Mouse (Mus musculus) intestine, embryonic 14.5 days (tissue): ENCODE measurements around the gene Cdx2. TPM values are rescaled to one million over a fixed set of nuclear protein-coding genes. Genes with fewer than 3 reads are reported as not detected.

Source experiments
- ATAC-seq: fragments of 200-750 bp; cut with Nextera tagmentation; replicated peaks from 2 replicates; pipeline ENCODE4 v1.8.0; 2017; ENCODE audit warnings: low read depth, moderate number of reproducible peaks, moderate TSS enrichment, moderate library complexity; ENCODE audit not compliant: low FRiP score, low TSS enrichment
- DNase-seq: peaks from one replicate; pipeline ENCODE4 v3.0.0-alpha.2; 2018; ENCODE audit warnings: low spot score
- H3K27ac ChIP-seq: fragments of 300-500 bp; sonication (generic); 2 replicates; pipeline ENCODE4 v1.5.1; 2014; ENCODE audit warnings: low read depth, mild to moderate bottlenecking, control low read depth
- H3K27me3 ChIP-seq: fragments of 300-500 bp; sonication (generic); replicated peaks from 2 replicates; pipeline ENCODE4 v1.6.1; 2014; ENCODE audit warnings: low read length, control low read depth; ENCODE audit not compliant: control insufficient read depth, insufficient read depth
- H3K36me3 ChIP-seq: fragments of 300-500 bp; sonication (generic); 2 replicates; pipeline ENCODE4 v1.6.1; 2014; ENCODE audit warnings: low read length, control low read depth; ENCODE audit not compliant: control insufficient read depth, insufficient read depth
- H3K4me1 ChIP-seq: fragments of 300-500 bp; sonication (generic); replicated peaks from 2 replicates; pipeline ENCODE4 v1.6.1; 2014; ENCODE audit warnings: low read length, control low read depth, mixed read lengths; ENCODE audit not compliant: control insufficient read depth, insufficient read depth
- H3K4me2 ChIP-seq: fragments of 300-500 bp; sonication (generic); 2 replicates; pipeline ENCODE4 v1.6.1; 2014; ENCODE audit warnings: low read length
- H3K4me3 ChIP-seq: fragments of 300-500 bp; sonication (generic); 2 replicates; pipeline ENCODE4 v1.5.1; 2014; ENCODE audit warnings: low read depth, low read length, control low read depth, mixed read lengths
- H3K9ac ChIP-seq: fragments of 300-500 bp; sonication (generic); 2 replicates; pipeline ENCODE4 v1.6.1; 2014; ENCODE audit warnings: mild to moderate bottlenecking, low read length
- H3K9me3 ChIP-seq: fragments of 300-500 bp; sonication (generic); 2 replicates; pipeline ENCODE4 v1.6.1; 2016; ENCODE audit warnings: low read length, control low read depth; ENCODE audit not compliant: control insufficient read depth
- WGBS: fragments of 180-500 bp; shearing (Covaris S2); extraction: QIAGEN DNeasy Blood & Tissue Kit; methylation state at CpG from one replicate; pipeline ENCODE4 v1.1.7; 2014; 5-methylcytosine and 5-hydroxymethylcytosine counted together
- polyA plus RNA-seq: library from polyadenylated mRNA; unstranded; fragments of >200 nt; fragmentation: Nextera tagmentation; extraction: Ambion mirVana; gene quantifications from 2 replicates; pipeline ENCODE4 v1.2.1, GENCODE M21; 2014

The Cdx2 gene
- 24.0 and 30.2 TPM in 2 replicates for polyA plus RNA-seq

- Histone ChIP-seq H3K27me3 (peaks cover 100% of the 10 kb centered on the region), H3K4me3 (peak within 1 kb of the TSS; percentile 43), H3K4me2 (peak within 1 kb of the TSS; percentile 12), H3K9ac (peak within 1 kb of the TSS; percentile 69), H3K4me1 (no peaks in the 10 kb centered on the region), H3K36me3 (no peaks in the 10 kb centered on the region), H3K9me3 (no peaks in the 10 kb centered on the region), H3K27ac (peak within 1 kb of the TSS; percentile 84)
- peak; percentile 82 for DNase-seq
- peak; percentile 89 for ATAC-seq
- under 1% methylated on average over 63 of the region's 63 CpGs for WGBS
Observed at GRCm38 (mm10) chr5:147306638-147307397, at the start of gene Cdx2. Gene Cdx2, minus strand, starts transcription at chr5:147307270.

- no peak overlapping the region for H3K27ac ChIP-seq
- no peak for ATAC-seq
- H3K4me1 ChIP-seq = no peaks in the 10 kb centered on the region
- H3K9me3 ChIP-seq = no peaks in the 10 kb centered on the region
- 93% methylated on average over 13 of the region's 13 CpGs for WGBS
- no peak overlapping the region for H3K4me3 ChIP-seq
- no peak overlapping the region for H3K9ac ChIP-seq
- H3K36me3 ChIP-seq = no peaks in the 10 kb centered on the region
- no peak for DNase-seq
- H3K4me2 ChIP-seq = no peak overlapping the region
- no peaks in the 10 kb centered on the region for H3K27me3 ChIP-seq
Observed at GRCm38 (mm10) chr5:147356260-147357055, 49.4 kb upstream of the Cdx2 start.

GRCm38 (mm10) chr5:147355788-147356187 is 48.7 kb upstream of the Cdx2 start:
- H3K36me3 ChIP-seq = no peaks in the 10 kb centered on the region

GRCm38 (mm10) chr5:147354985-147355384 is 47.9 kb upstream of the Cdx2 start:
- Histone ChIP-seq H3K4me1 (no peaks in the 10 kb centered on the region), H3K4me3 (no peak overlapping the region), H3K36me3 (no peaks in the 10 kb centered on the region), H3K9me3 (no peaks in the 10 kb centered on the region), H3K9ac (no peak overlapping the region), H3K27me3 (no peaks in the 10 kb centered on the region), H3K4me2 (no peak overlapping the region), H3K27ac (no peak overlapping the region)
- WGBS = 77% methylated on average over 8 of the region's 8 CpGs
- no peak for ATAC-seq
- no peak for DNase-seq

More at GRCm38 (mm10) chr5:147355788-147356187, 48.7 kb upstream of the Cdx2 start:
- no peaks in the 10 kb centered on the region for H3K9me3 ChIP-seq
- no peak overlapping the region for H3K27ac ChIP-seq
- DNase-seq (no peak), ATAC-seq (no peak)
- no peak overlapping the region for H3K4me2 ChIP-seq
- no peaks in the 10 kb centered on the region for H3K27me3 ChIP-seq
- H3K4me3 ChIP-seq = no peak overlapping the region
- H3K9ac ChIP-seq = no peak overlapping the region
- WGBS = 60% methylated on average over 3 of the region's 3 CpGs
- no peaks in the 10 kb centered on the region for H3K4me1 ChIP-seq

GRCm38 (mm10) chr5:147354161-147354780 is 47.2 kb upstream of the Cdx2 start:
- DNase-seq (no peak), ATAC-seq (no peak)
- no peaks in the 10 kb centered on the region for H3K27me3 ChIP-seq
- H3K4me1 ChIP-seq = no peaks in the 10 kb centered on the region
- H3K4me3 ChIP-seq = no peak overlapping the region
- no peak overlapping the region for H3K4me2 ChIP-seq
- H3K9ac ChIP-seq = no peak overlapping the region
- H3K27ac ChIP-seq = no peak overlapping the region
- WGBS = 61% methylated on average over 17 of the region's 17 CpGs
- H3K36me3 ChIP-seq = no peaks in the 10 kb centered on the region
- no peaks in the 10 kb centered on the region for H3K9me3 ChIP-seq

GRCm38 (mm10) chr5:147351931-147352330 is 44.9 kb upstream of the Cdx2 start:
- no peaks in the 10 kb centered on the region for H3K4me1 ChIP-seq
- no peak overlapping the region for H3K4me3 ChIP-seq
- no peak for DNase-seq
- ATAC-seq = no peak
- no peaks in the 10 kb centered on the region for H3K27me3 ChIP-seq
- WGBS = 84% methylated on average over 8 of the region's 8 CpGs
- no peak overlapping the region for H3K9ac ChIP-seq
- no peak overlapping the region for H3K27ac ChIP-seq
- H3K36me3 ChIP-seq = no peaks in the 10 kb centered on the region
- H3K9me3 ChIP-seq = no peaks in the 10 kb centered on the region
- H3K4me2 ChIP-seq = no peak overlapping the region

- Histone ChIP-seq H3K27me3 (no peaks in the 10 kb centered on the region), H3K4me2 (no peak overlapping the region), H3K36me3 (no peaks in the 10 kb centered on the region), H3K4me3 (no peak overlapping the region), H3K27ac (no peak overlapping the region), H3K4me1 (0 out of 2 replicates have a peak, but pooled peaks cover 3% of the 10 kb centered on the region), H3K9me3 (no peaks in the 10 kb centered on the region), H3K9ac (no peak overlapping the region)
- DNase-seq = no peak
- no peak for ATAC-seq
- 81% methylated on average over 1 of the region's 1 CpGs for WGBS
Observed at GRCm38 (mm10) chr5:147345981-147346380, 38.9 kb upstream of the Cdx2 start.

GRCm38 (mm10) chr5:147343904-147344303 is 36.8 kb upstream of the Cdx2 start:
- H3K4me1 ChIP-seq = 0 out of 2 replicates have a peak, but pooled peaks cover 3% of the 10 kb centered on the region
- no peak overlapping the region for H3K27ac ChIP-seq
- 87% methylated on average over 10 of the region's 10 CpGs for WGBS
- H3K9me3 ChIP-seq = no peaks in the 10 kb centered on the region
- no peak for DNase-seq
- no peak overlapping the region for H3K4me3 ChIP-seq
- no peak overlapping the region for H3K9ac ChIP-seq
- H3K27me3 ChIP-seq = no peaks in the 10 kb centered on the region
- no peak overlapping the region for H3K4me2 ChIP-seq
- H3K36me3 ChIP-seq = no peaks in the 10 kb centered on the region
- ATAC-seq = no peak
